Mouse (Mus musculus) lung, adult 2 months (tissue): ENCODE data around the gene Lyst.

Experiments
- CTCF ChIP-seq: fragments of 200-500 bp; IDR thresholded peaks from 2 replicates; pipeline ENCODE4 v1.5.1; 2011; ENCODE audit warnings: mild to moderate bottlenecking, low read length, control low read depth; ENCODE audit not compliant: insufficient read depth
- POLR2A ChIP-seq: fragments of 200-500 bp; IDR thresholded peaks from 2 replicates; pipeline ENCODE4 v1.6.1; 2011; ENCODE audit warnings: low read depth, mild to moderate bottlenecking, control low read depth, low read length, borderline replicate concordance; ENCODE audit errors: extremely low read depth

- no peak for TF ChIP-seq CTCF
- TF ChIP-seq POLR2A, result no peak
Observed at GRCm38 (mm10) chr13:13777052-13777451, 186.9 kb downstream of the Lyst start.
